In genomic region chr9:76390839-76391238, GRCm38 (mm10) we compare ENCODE assay signal across 9 mouse cellular contexts.
DNase-seq lines count a peak whose midpoint lies in the region; ATAC-seq and TF ChIP-seq lines count a peak whose summit lies in the region.
"Had no signal": no experiment of that assay in that cellular context is flagged by ENCODE, and none has a peak within 500 bp of the region (broad histone marks: within the 10 kb centered on the region; RNA-seq: fewer than 3 reads in every experiment).

No protein-coding gene starts in this region.

- no peak overlapping the region for H3K9ac ChIP-seq in forebrain, embryonic 14.5 days (ENCODE audit: low read length)
- no peak overlapping the region for H3K9ac ChIP-seq in midbrain, embryonic 16.5 days (ENCODE audit: low read depth, low read length)
- H3K9ac ChIP-seq: lung, embryonic 15.5 days had no signal

- no peak overlapping the region for H3K27ac ChIP-seq in spleen, adult 2 months (ENCODE audit: insufficient read depth, low read length)
- H3K27ac ChIP-seq in forebrain, embryonic 14.5 days (ENCODE audit: low read depth, low read length) = no peak overlapping the region
- no peak overlapping the region for H3K27ac ChIP-seq in midbrain, embryonic 16.5 days (ENCODE audit: low read length)
- H3K27ac ChIP-seq: lung, embryonic 15.5 days had no signal

- no peak for TF ChIP-seq CTCF in spleen, adult 2 months (IDR thresholded peaks at IDR 0.05; ENCODE audit: extremely low read depth, insufficient read depth, insufficient read length, insufficient replicate concordance)

- no peak for TF ChIP-seq POLR2A in spleen, adult 2 months (IDR thresholded peaks at IDR 0.05; ENCODE audit: low read depth, low read length)

- no peaks in the 10 kb centered on the region for H3K4me1 ChIP-seq in spleen, adult 2 months (ENCODE audit: control insufficient read depth, insufficient read depth, insufficient read length)
- no peaks in the 10 kb centered on the region for H3K4me1 ChIP-seq in forebrain, embryonic 14.5 days (ENCODE audit: control insufficient read depth, insufficient read depth, low read length)
- H3K4me1 ChIP-seq in midbrain, embryonic 16.5 days (ENCODE audit: control insufficient read depth, insufficient read depth, low read length) = no peaks in the 10 kb centered on the region

- WGBS in spleen, adult 2 months = 13% methylated on average over 1 of the region's 1 CpGs
- WGBS in forebrain, embryonic 14.5 days = 39% methylated on average over 1 of the region's 1 CpGs
- WGBS in midbrain, embryonic 16.5 days = 56% methylated on average over 1 of the region's 1 CpGs

- no peak overlapping the region for H3K4me2 ChIP-seq in forebrain, embryonic 14.5 days (ENCODE audit: low read length)
- H3K4me2 ChIP-seq in midbrain, embryonic 16.5 days (ENCODE audit: low read length) = no peak overlapping the region
- H3K4me2 ChIP-seq: lung, embryonic 15.5 days had no signal

- intact Hi-C loops in heart, postnatal 14 days (cut with DNase I) = loop anchor here (1.0 to 5.0 kb wide), 2 partner anchors 271 to 990 kb away; no protein-coding TSS in a partner anchor

- H3K36me3 ChIP-seq in spleen, adult 2 months (ENCODE audit: control insufficient read depth, insufficient read depth, low read length) = no peaks in the 10 kb centered on the region
- no peaks in the 10 kb centered on the region for H3K36me3 ChIP-seq in forebrain, embryonic 14.5 days (ENCODE audit: control insufficient read depth, insufficient read depth, low read length)
- H3K36me3 ChIP-seq in midbrain, embryonic 16.5 days (ENCODE audit: control insufficient read depth, insufficient read depth, low read length) = no peaks in the 10 kb centered on the region
- H3K36me3 ChIP-seq: lung, embryonic 15.5 days had no signal

- H3K9me3 ChIP-seq in forebrain, embryonic 14.5 days (replicated peaks; ENCODE audit: control insufficient read depth, low read length) = no peaks in the 10 kb centered on the region
- H3K9me3 ChIP-seq in midbrain, embryonic 16.5 days (replicated peaks; ENCODE audit: control insufficient read depth, low read length, poor library complexity, severe bottlenecking) = no peaks in the 10 kb centered on the region
- H3K9me3 ChIP-seq: lung, embryonic 15.5 days had no signal

- DNase-seq in heart, postnatal 14 days = peak; percentile 2 to 44
- no peak for DNase-seq in heart, adult 11 months
- DNase-seq in spleen, adult 2 months (ENCODE audit: low read depth in 1 of 2, low spot score in 2 of 2) = peak; percentile 3 to 9
- no peak for DNase-seq in spleen, postnatal 4 days (ENCODE audit: low spot score in 2 of 2)
- DNase-seq in adrenal gland, postnatal 10 days = peak; percentile 54
- DNase-seq in forebrain, embryonic 14.5 days (ENCODE audit: low spot score) = peak; percentile 56
- peak; percentile 54 for DNase-seq in mesoderm, embryonic 11.5 days (ENCODE audit: low read depth, low spot score)

- ATAC-seq in forebrain, embryonic 14.5 days = no peak
- ATAC-seq in midbrain, embryonic 16.5 days = no peak

- no peaks in the 10 kb centered on the region for H3K27me3 ChIP-seq in spleen, adult 2 months (ENCODE audit: control insufficient read depth, insufficient read depth, low read length)
- no peaks in the 10 kb centered on the region for H3K27me3 ChIP-seq in forebrain, embryonic 14.5 days (replicated peaks; ENCODE audit: control insufficient read depth, insufficient read depth, low read length)
- H3K27me3 ChIP-seq in midbrain, embryonic 16.5 days (ENCODE audit: control insufficient read depth, insufficient read depth, low read depth, low read length) = no peaks in the 10 kb centered on the region
- H3K27me3 ChIP-seq: lung, embryonic 15.5 days had no signal

- H3K4me3 ChIP-seq in spleen, adult 2 months (ENCODE audit: extremely low read depth, insufficient read depth, insufficient read length) = no peak overlapping the region
- H3K4me3 ChIP-seq in forebrain, embryonic 14.5 days (ENCODE audit: low read depth, low read length) = no peak overlapping the region
- H3K4me3 ChIP-seq in midbrain, embryonic 16.5 days (ENCODE audit: low read depth, low read length) = no peak overlapping the region
- H3K4me3 ChIP-seq: lung, embryonic 15.5 days had no signal

Comparison
In these comparisons a context has a peak if more than half of its experiments do, and no peak if none do; other contexts are left out.
1. DNase-seq: peak in heart, postnatal 14 days (2 of 2), spleen, adult 2 months (2 of 2), adrenal gland, postnatal 10 days (single experiment), forebrain, embryonic 14.5 days (single experiment) and mesoderm, embryonic 11.5 days (single experiment); none in heart, adult 11 months (single experiment) and spleen, postnatal 4 days (0 of 2).